Mouse (Mus musculus) gastrocnemius, postnatal 4 days (tissue): Measurements from ENCODE around the gene Cep135. TPM values are rescaled to one million over a fixed set of nuclear protein-coding genes. Genes with fewer than 3 reads are reported as not detected.

Source experiments
- DNase-seq, 2 experiments: peaks; one replicate each; pipeline ENCODE4 v3.0.0; 2021 to 2022; ENCODE audit warnings: low spot score in 2 of 2, mixed read lengths in 2 of 2
- total RNA-seq, 2 experiments: library from RNA; stranded (reverse); gene quantifications; 2 replicates each; pipeline ENCODE4 v1.2.3; 2021

Gene Cep135
- total RNA-seq, 2 experiments from 2014 or later = 4.8 to 5.1 TPM

DNA sequence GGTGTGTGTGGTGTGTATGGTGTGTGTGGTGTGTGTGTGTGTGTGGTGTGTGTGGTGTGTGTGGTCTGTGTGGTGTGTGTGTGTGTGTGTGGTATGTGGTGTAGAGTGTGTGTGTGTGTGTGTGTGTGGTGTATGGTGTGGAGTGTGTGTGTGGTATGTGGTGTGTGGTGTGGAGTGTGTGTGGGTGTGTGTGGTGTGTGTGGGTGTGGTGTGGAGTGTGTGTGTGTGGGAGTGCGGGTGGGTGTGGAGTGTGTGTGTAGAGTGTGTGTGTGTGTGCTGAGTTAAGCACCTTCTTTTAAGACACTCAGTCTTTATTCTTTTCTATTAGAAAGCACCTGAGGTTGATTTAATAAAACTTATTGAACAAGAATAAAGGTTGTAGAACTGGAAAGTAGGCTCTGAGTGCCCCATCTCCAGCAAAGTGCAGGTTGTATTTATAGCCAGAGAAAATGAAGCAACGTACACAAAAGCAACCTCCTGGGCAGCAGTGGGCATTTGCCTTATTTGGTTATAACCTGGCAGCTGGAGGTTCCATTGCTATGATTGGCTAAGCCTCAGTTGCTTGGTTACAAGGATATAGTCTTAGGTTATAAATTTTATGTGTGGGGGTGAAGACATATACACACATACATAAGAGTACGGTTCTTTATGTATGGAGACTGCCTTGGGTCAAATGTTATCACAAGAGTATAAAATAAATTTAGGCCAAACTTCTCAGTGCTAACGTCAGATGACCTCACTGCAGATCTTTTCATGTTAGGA lies 93.6 kb downstream of the Cep135 start:
- no peak for DNase-seq

DNA sequence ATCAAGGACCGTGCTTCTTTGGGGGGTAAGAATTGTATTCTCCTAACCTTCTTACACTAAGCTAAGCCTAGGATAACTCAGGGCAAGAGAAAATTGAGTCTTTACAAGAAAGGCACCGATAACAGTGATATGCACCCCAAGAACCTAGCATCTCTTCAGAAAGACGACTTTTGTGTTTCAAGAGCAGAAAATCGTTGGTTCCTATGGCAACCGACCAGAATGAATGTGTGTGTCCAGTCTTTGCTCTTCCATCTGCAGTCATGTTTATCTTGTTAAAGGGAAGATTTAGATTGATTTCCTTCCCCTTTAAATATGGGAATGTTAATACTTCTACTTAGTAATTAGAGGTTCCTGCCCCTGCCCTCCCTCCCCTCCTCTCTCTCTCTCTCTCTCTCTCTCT lies 95.0 kb downstream of the Cep135 start:
- no peak for DNase-seq

GRCm38 (mm10) chr5:76684658-76685605 lies 96.4 kb downstream of the Cep135 start:
- no peak for DNase-seq

GRCm38 (mm10) chr5:76687961-76688600 lies 99.6 kb downstream of the Cep135 start:
- no peak for DNase-seq

DNA sequence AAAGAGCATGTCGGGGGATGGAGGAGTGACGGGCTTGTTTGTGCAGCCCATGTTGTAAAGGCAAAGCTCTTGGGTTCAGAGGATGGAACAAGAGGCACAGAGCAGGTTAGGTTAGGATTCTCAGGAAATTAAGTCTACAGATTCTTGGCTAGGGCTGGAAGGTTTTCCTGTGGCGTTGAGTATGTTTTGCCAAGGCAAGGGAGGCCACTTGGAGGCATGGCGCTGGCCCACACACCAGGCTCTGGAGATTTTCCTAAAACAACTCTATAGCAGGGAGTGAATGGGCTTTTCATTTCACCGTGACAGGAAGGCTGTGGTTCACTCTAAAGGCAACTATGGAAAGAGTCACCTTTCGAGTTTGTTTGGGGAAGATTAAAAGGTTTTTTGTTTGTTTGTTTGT lies 100.1 kb downstream of the Cep135 start:
- DNase-seq = no peak

GRCm38 (mm10) chr5:76690177-76690593 lies 101.7 kb downstream of the Cep135 start:
- DNase-seq = no peak

DNA sequence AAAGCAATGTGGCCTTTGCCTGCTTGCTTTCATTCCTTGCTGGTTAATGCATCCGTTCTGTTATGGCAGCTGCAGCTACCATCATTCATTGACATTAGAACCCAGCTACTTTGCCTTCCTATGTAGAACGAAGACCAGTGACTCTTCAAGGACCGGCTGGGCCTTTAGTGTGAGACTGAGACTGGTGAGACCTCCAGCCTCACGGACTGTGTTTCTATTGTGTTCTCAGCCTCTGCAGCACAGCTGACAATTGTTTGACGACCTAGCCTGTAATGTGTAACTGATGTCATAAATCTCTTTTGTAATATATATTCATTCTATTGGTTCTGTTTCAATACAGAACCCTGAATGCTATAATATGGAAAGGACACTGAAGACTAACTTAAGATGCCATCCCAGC lies 102.8 kb downstream of the Cep135 start:
- no peak for DNase-seq

DNA sequence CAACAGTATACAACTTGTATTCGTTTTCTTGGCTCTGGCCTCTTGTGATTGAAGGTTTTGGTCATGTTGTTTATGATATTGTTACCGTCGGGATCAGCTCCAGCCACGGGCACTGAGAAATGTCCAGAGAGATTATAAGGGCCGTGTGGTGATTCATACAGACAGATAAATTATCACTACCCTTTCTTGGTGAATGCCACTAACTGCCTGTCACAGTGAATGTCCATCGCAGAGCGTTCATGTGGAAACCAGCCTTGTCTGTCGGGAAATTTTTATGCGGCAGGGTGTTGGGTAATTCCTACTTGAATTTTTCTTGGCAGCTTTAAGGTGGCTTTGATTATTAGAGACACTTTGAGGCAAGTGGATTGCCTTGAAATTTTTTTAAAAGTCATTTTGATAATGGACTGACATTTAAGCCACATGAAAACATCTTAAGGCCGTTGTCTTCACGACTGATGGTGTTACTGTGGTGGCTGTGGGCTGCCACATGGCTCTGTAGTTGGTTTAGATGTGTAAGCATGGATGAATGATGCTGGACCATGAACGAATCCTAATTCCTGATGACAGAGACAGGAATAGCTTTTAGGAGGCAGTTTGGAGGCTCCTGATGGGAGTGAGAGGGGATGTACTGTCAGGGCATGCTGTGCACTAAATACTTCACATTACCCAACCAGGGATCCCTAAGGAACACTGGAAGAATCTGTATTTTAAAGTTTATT lies 103.4 kb downstream of the Cep135 start:
- DNase-seq = no peak

Other genes starting within 250 kb of the Cep135 start
- gene Nmu, start 224.9 kb upstream of the Cep135 start, total RNA-seq = under 1 TPM in 1 of 2 experiments, not detected in 1; 0.56 TPM
- not detected for gene Gm7271, start 104.7 kb upstream of the Cep135 start, total RNA-seq
- 10 to 100 TPM; 24.7 to 26.0 TPM for gene Exoc1, start 59.4 kb upstream of the Cep135 start, total RNA-seq
- gene C530008M17Rik, start 67.8 kb downstream of the Cep135 start, total RNA-seq = 10 to 100 TPM; 17.7 to 20.1 TPM